Mouse (Mus musculus) heart, adult 2 months (tissue): Measurements from ENCODE around the gene Bcar3. TPM values are rescaled to one million over a fixed set of nuclear protein-coding genes. Genes with fewer than 3 reads are reported as not detected.

Experiments used
- DNase-seq, 2 experiments: peaks; one replicate each; pipeline ENCODE4 v3.0.0; 2021
- H3K27ac ChIP-seq: fragments of 200-600 bp; 2 replicates; pipeline ENCODE4 v1.8.1; 2022
- H3K27me3 ChIP-seq: fragments of 200-500 bp; 2 replicates; pipeline ENCODE4 v1.6.1; 2012; ENCODE audit warnings: mild to moderate bottlenecking, low read length, inconsistent platforms, mixed read lengths; ENCODE audit not compliant: control insufficient read depth, insufficient read depth
- H3K36me3 ChIP-seq: fragments of 200-500 bp; 2 replicates; pipeline ENCODE4 v1.6.1; 2012; ENCODE audit warnings: low read length, inconsistent platforms; ENCODE audit not compliant: control insufficient read depth, insufficient read depth
- H3K4me1 ChIP-seq: fragments of 200-500 bp; 2 replicates; pipeline ENCODE4 v1.6.1; 2011; ENCODE audit warnings: low read length; ENCODE audit not compliant: control insufficient read depth, insufficient read depth
- H3K4me3 ChIP-seq: fragments of 200-600 bp; 2 replicates; pipeline ENCODE4 v1.8.1; 2022
- H3K79me2 ChIP-seq: fragments of 200-500 bp; replicated peaks from 2 replicates; pipeline ENCODE4 v1.6.1; 2012; ENCODE audit warnings: mild to moderate bottlenecking, inconsistent platforms, low read length, moderate library complexity, mixed read lengths; ENCODE audit not compliant: control insufficient read depth, insufficient read depth
- H3K9ac ChIP-seq: fragments of 200-500 bp; 2 replicates; pipeline ENCODE4 v1.6.1; 2012; ENCODE audit warnings: low read depth, mild to moderate bottlenecking, control low read depth, inconsistent platforms, low read length, mixed read lengths
- CTCF ChIP-seq: fragments of 200-600 bp; IDR thresholded peaks from 2 replicates; pipeline ENCODE4 v1.8.1; 2022; ENCODE audit warnings: antibody characterized with exemption, mild to moderate bottlenecking, moderate library complexity
- EP300 ChIP-seq: fragments of 200-500 bp; IDR thresholded peaks from 2 replicates; pipeline ENCODE4 v1.6.1; 2011; ENCODE audit warnings: low read depth, low read length, control low read depth; ENCODE audit not compliant: insufficient read depth
- POLR2A ChIP-seq: fragments of 200-500 bp; IDR thresholded peaks from 2 replicates; pipeline ENCODE4 v1.6.1; 2011; ENCODE audit warnings: mild to moderate bottlenecking, low read depth, low read length, control low read depth; ENCODE audit not compliant: insufficient read depth
- WGBS: fragments of 180-500 bp; shearing (Covaris S2); methylation state at CpG from one replicate; pipeline ENCODE4 v1.1.7; 2018; 5-methylcytosine and 5-hydroxymethylcytosine counted together
- intact Hi-C: fragments of 180-260 bp; cut with DNase I; formaldehyde crosslinking; loops from one replicate; pipeline ENCODE4 v1.15.1; 2025
- polyA plus RNA-seq: library from polyadenylated mRNA; depleted of rRNA; stranded (reverse); fragments of >200 nt; gene quantifications from 2 replicates; pipeline ENCODE4 v1.2.3, GENCODE M21; 2012
- total RNA-seq, 2 experiments: library from RNA; stranded (reverse); gene quantifications; 2 replicates each; pipeline ENCODE4 v1.2.3; 2021

Gene Bcar3
- total and polyA plus RNA-seq, 3 experiments = 4.7 to 10.2 (median 7.5) TPM

GRCm38 (mm10) chr3:122345977-122346472 lies 52.1 kb downstream of the Bcar3 start:
- DNase-seq = no peak
- H3K36me3 ChIP-seq = no peaks in the 10 kb centered on the region
- no peak for TF ChIP-seq POLR2A
- no peak for TF ChIP-seq CTCF
- TF ChIP-seq EP300 = no peak
- no peaks in the 10 kb centered on the region for H3K4me1 ChIP-seq
- WGBS = 85% methylated on average over 1 of the region's 1 CpGs
- 0 out of 2 replicates have a peak, but pooled peaks cover 1% of the 10 kb centered on the region for H3K27me3 ChIP-seq
- intact Hi-C loops = no loop called here
- no peak overlapping the region for H3K4me3 ChIP-seq
- H3K79me2 ChIP-seq = no peaks in the 10 kb centered on the region
- H3K9ac ChIP-seq = no peak overlapping the region
- no peak overlapping the region for H3K27ac ChIP-seq

- Histone ChIP-seq H3K79me2 (no peaks in the 10 kb centered on the region), H3K27ac (no peak overlapping the region), H3K4me1 (no peaks in the 10 kb centered on the region), H3K27me3 (0 out of 2 replicates have a peak, but pooled peaks cover 1% of the 10 kb centered on the region), H3K9ac (no peak overlapping the region), H3K36me3 (no peaks in the 10 kb centered on the region), H3K4me3 (no peak overlapping the region)
- no peak for DNase-seq
- intact Hi-C loops = no loop called here
- WGBS = 89% methylated on average over 2 of the region's 2 CpGs
- no peak for TF ChIP-seq POLR2A
- TF ChIP-seq EP300 = no peak
- TF ChIP-seq CTCF = no peak
Observed at GRCm38 (mm10) chr3:122346600-122346999, 52.7 kb downstream of the Bcar3 start.

- Histone ChIP-seq H3K79me2 (no peaks in the 10 kb centered on the region), H3K4me1 (no peaks in the 10 kb centered on the region), H3K9ac (no peak overlapping the region), H3K27me3 (0 out of 2 replicates have a peak, but pooled peaks cover 1% of the 10 kb centered on the region), H3K27ac (no peak overlapping the region), H3K4me3 (no peak overlapping the region), H3K36me3 (no peaks in the 10 kb centered on the region)
- intact Hi-C loops = no loop called here
- TF ChIP-seq EP300 (no peak), POLR2A (no peak), CTCF (no peak)
- DNase-seq = no peak
- WGBS = 84% methylated on average over 5 of the region's 5 CpGs
Observed at GRCm38 (mm10) chr3:122348677-122349076, 54.7 kb downstream of the Bcar3 start.

DNA sequence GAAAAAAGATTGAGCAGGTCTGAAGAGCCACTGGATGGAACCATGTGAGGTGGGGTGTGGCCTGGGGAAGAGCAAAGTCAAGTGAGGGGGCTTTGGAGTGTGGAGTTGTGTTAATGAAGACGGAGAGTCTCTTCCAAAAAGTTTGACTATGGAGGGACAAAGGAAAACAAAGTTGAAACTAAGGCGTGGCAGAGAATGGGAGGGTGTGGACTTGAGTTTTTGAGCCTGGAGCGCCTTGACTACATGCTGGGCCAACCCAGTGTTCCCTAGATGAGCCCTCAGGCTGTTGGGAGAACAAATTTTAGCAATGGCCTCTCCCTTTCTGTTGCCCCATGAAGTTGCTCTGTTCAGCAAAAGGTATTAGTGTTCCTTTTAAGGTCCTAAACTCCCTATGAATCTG lies 58.9 kb downstream of the Bcar3 start:
- intact Hi-C loops = no loop called here
- no peak for TF ChIP-seq EP300
- TF ChIP-seq CTCF = no peak
- no peak for TF ChIP-seq POLR2A
- Histone ChIP-seq H3K27me3 (0 out of 2 replicates have a peak, but pooled peaks cover 1% of the 10 kb centered on the region), H3K27ac (no peak overlapping the region), H3K9ac (no peak overlapping the region), H3K79me2 (no peaks in the 10 kb centered on the region), H3K4me1 (no peaks in the 10 kb centered on the region), H3K36me3 (no peaks in the 10 kb centered on the region), H3K4me3 (no peak overlapping the region)
- 83% methylated on average over 3 of the region's 3 CpGs for WGBS
- no peak for DNase-seq

GRCm38 (mm10) chr3:122359426-122359825 lies 65.5 kb downstream of the Bcar3 start:
- H3K79me2 ChIP-seq = no peaks in the 10 kb centered on the region
- no peak for TF ChIP-seq POLR2A
- no peak for TF ChIP-seq EP300
- TF ChIP-seq CTCF = no peak
- intact Hi-C loops = no loop called here
- H3K27ac ChIP-seq = no peak overlapping the region
- no peak overlapping the region for H3K9ac ChIP-seq
- no peak overlapping the region for H3K4me3 ChIP-seq
- peaks cover 4% of the 10 kb centered on the region for H3K4me1 ChIP-seq
- no peaks in the 10 kb centered on the region for H3K27me3 ChIP-seq
- WGBS = 94% methylated on average over 7 of the region's 7 CpGs
- H3K36me3 ChIP-seq = no peaks in the 10 kb centered on the region
- no peak for DNase-seq

DNA sequence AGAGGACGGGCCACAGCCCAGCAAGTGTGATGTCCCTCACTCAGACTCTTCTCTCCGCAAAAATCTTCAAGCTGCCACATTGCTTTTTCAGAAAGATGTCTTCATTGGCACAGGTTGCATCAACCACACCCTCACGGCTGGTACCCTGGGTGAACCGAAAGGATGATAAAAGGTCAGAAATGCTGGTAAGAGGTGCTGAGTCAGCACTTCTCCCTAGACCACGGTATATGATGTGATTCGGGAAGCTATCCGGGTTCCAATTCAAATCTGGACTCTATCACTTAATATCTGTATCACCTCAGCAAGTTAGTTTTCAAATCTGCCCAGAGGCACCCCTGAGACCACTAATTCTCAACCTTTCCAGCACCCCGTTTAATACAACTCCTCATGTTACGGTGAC lies 66.0 kb downstream of the Bcar3 start:
- intact Hi-C loops = no loop called here
- WGBS = 94% methylated on average over 9 of the region's 9 CpGs
- no peak for DNase-seq

More for the DNA sequence above, 66.0 kb downstream of the Bcar3 start:
- Histone ChIP-seq H3K4me1 (peaks cover 4% of the 10 kb centered on the region), H3K27me3 (no peaks in the 10 kb centered on the region), H3K36me3 (no peaks in the 10 kb centered on the region; the same call in 1 of the 2 replicates), H3K4me3 (no peak overlapping the region), H3K79me2 (no peaks in the 10 kb centered on the region), H3K27ac (no peak overlapping the region), H3K9ac (no peak overlapping the region)
- no peak for TF ChIP-seq POLR2A
